Mouse (Mus musculus) MEL (cell line): Measurements from ENCODE around the gene Mtch2. TPM values are rescaled to one million over a fixed set of nuclear protein-coding genes. Genes with fewer than 3 reads are reported as not detected.

Source experiments
- DNase-seq: peaks from one replicate; pipeline ENCODE4 v3.0.0; 2011; ENCODE audit warnings: low read depth, low spot score
- H3K27ac ChIP-seq: 2 replicates; pipeline ENCODE4 v1.5.1; 2012; ENCODE audit warnings: low read depth, mild to moderate bottlenecking, control low read depth, low read length, moderate library complexity; ENCODE audit not compliant: control insufficient read depth
- H3K27me3 ChIP-seq, 2 experiments: fragments of 150-350 bp in 1 of 2; sonication (generic) in 1 of 2; 2 replicates each; pipeline ENCODE4 v1.6.1; 2012; ENCODE audit warnings: low read length in 2 of 2, mild to moderate bottlenecking in 2 of 2, improper control_type of control experiment in 1 of 2, moderate library complexity in 1 of 2; ENCODE audit not compliant: insufficient read depth in 2 of 2, control insufficient read depth in 1 of 2
- H3K36me3 ChIP-seq, 2 experiments: 2 replicates each; pipeline ENCODE4 v1.6.1; 2012 to 2014; ENCODE audit warnings: low read length in 2 of 2, improper control_type of control experiment in 1 of 2, inconsistent platforms in 1 of 2, mild to moderate bottlenecking in 1 of 2; ENCODE audit not compliant: insufficient read depth in 2 of 2, control insufficient read depth in 1 of 2
- H3K4me1 ChIP-seq, 2 experiments: fragments of 150-350 bp in 1 of 2; sonication (generic) in 1 of 2; 2 replicates each; pipeline ENCODE4 v1.6.1; 2012; ENCODE audit warnings: low read length in 2 of 2, improper control_type of control experiment in 1 of 2, mild to moderate bottlenecking in 1 of 2; ENCODE audit not compliant: insufficient read depth in 2 of 2, control insufficient read depth in 1 of 2
- H3K4me3 ChIP-seq, 2 experiments: fragments of 150-350 bp in 1 of 2; sonication (generic) in 1 of 2; 2 replicates each; pipeline ENCODE4 v1.5.1; 2012; ENCODE audit warnings: low read depth in 2 of 2, low read length in 2 of 2, mild to moderate bottlenecking in 2 of 2, moderate library complexity in 2 of 2, control low read depth in 1 of 2, improper control_type of control experiment in 1 of 2; ENCODE audit not compliant: control insufficient read depth in 1 of 2, insufficient read depth in 1 of 2
- H3K79me2 ChIP-seq: 2 replicates; pipeline ENCODE4 v1.6.1; 2012; ENCODE audit warnings: mild to moderate bottlenecking, low read length, moderate library complexity; ENCODE audit not compliant: control insufficient read depth, poor library complexity, insufficient read depth
- H3K9ac ChIP-seq: 2 replicates; pipeline ENCODE4 v1.6.1; 2012; ENCODE audit warnings: low read depth, mild to moderate bottlenecking, control low read depth, low read length, moderate library complexity; ENCODE audit not compliant: control insufficient read depth, poor library complexity, severe bottlenecking
- H3K9me3 ChIP-seq: fragments of 150-350 bp; sonication (generic); replicated peaks from 2 replicates; pipeline ENCODE4 v1.6.1; 2012; ENCODE audit warnings: mild to moderate bottlenecking, low read length, improper control_type of control experiment, moderate library complexity; ENCODE audit not compliant: insufficient read depth
- CHD1 ChIP-seq: IDR thresholded peaks from 2 replicates; pipeline ENCODE4 v1.6.1; 2012; ENCODE audit warnings: low read depth, mild to moderate bottlenecking, inconsistent platforms, low read length, improper control_type of control experiment
- CHD2 ChIP-seq: IDR thresholded peaks from 2 replicates; pipeline ENCODE4 v1.6.1; 2011; ENCODE audit warnings: low read length, improper control_type of control experiment
- EP300 ChIP-seq, 2 experiments: IDR thresholded peaks; 2 replicates each; pipeline ENCODE4 v1.6.1; 2011; ENCODE audit warnings: improper control_type of control experiment in 2 of 2, low read length in 2 of 2, low read depth in 1 of 2, mild to moderate bottlenecking in 1 of 2
- ETS1 ChIP-seq: IDR thresholded peaks from 2 replicates; pipeline ENCODE4 v1.6.1; 2012; ENCODE audit warnings: low read depth, mild to moderate bottlenecking, inconsistent platforms, low read length, improper control_type of control experiment, moderate library complexity
- JUND ChIP-seq: IDR thresholded peaks from 2 replicates; pipeline ENCODE4 v1.6.1; 2011; ENCODE audit warnings: low read depth, mild to moderate bottlenecking, improper control_type of control experiment, low read length
- KAT2A ChIP-seq: conservative IDR thresholded peaks from 2 replicates; pipeline ENCODE4 v1.6.1; 2012; ENCODE audit warnings: low read depth, low read length, improper control_type of control experiment, inconsistent platforms
- MAFK ChIP-seq: IDR thresholded peaks from 2 replicates; pipeline ENCODE4 v1.6.1; 2011; ENCODE audit warnings: low read depth, mild to moderate bottlenecking, low read length, improper control_type of control experiment, borderline replicate concordance
- MAZ ChIP-seq: IDR thresholded peaks from 2 replicates; pipeline ENCODE4 v1.6.1; 2012; ENCODE audit warnings: low read depth, mild to moderate bottlenecking, inconsistent platforms, low read length, improper control_type of control experiment
- MYB ChIP-seq: IDR thresholded peaks from 2 replicates; pipeline ENCODE4 v1.6.1; 2011; ENCODE audit warnings: mild to moderate bottlenecking, low read depth, low read length, improper control_type of control experiment
- MYC ChIP-seq: IDR thresholded peaks from 2 replicates; pipeline ENCODE4 v1.6.1; 2011; ENCODE audit warnings: low read depth, mild to moderate bottlenecking, low read length, improper control_type of control experiment, moderate library complexity
- POLR2AphosphoS2 ChIP-seq: IDR thresholded peaks from 2 replicates; pipeline ENCODE4 v1.6.1; 2011; ENCODE audit warnings: low read length, improper control_type of control experiment
- RAD21 ChIP-seq: IDR thresholded peaks from 2 replicates; pipeline ENCODE4 v1.6.1; 2011; ENCODE audit warnings: mild to moderate bottlenecking, low read depth, low read length, improper control_type of control experiment
- TCF12 ChIP-seq: IDR thresholded peaks from 2 replicates; pipeline ENCODE4 v1.6.1; 2014; ENCODE audit warnings: low read depth, mild to moderate bottlenecking, inconsistent platforms, low read length, improper control_type of control experiment, moderate library complexity
- USF1 ChIP-seq: IDR thresholded peaks from 2 replicates; pipeline ENCODE4 v1.6.1; 2014; ENCODE audit warnings: low read depth, mild to moderate bottlenecking, inconsistent platforms, low read length, improper control_type of control experiment, moderate library complexity
- ZNF384 ChIP-seq: IDR thresholded peaks from 2 replicates; pipeline ENCODE4 v1.6.1; 2012; ENCODE audit warnings: low read depth, mild to moderate bottlenecking, inconsistent platforms, low read length, improper control_type of control experiment
- polyA plus RNA-seq, 2 experiments: library from polyadenylated mRNA; stranded (reverse) in 1 of 2; unstranded in 1 of 2; fragments of >175 nt in 1 of 2; fragments of >200 nt in 1 of 2; gene quantifications; 2 replicates each; pipeline versions ENCODE4 v1.2.1 to v1.2.4; 2012; ENCODE audit warnings: low replicate concordance in 2 of 2, low read depth in 1 of 2; ENCODE audit not compliant: insufficient read length in 2 of 2, insufficient read depth in 1 of 2, missing spikeins in 1 of 2
- total RNA-seq: library from RNA; depleted of rRNA; stranded (reverse); fragments of 300-350 nt; gene quantifications from 2 replicates; pipeline ENCODE4 v1.2.3, GENCODE M21; 2012

Mtch2 gene
- total and polyA plus RNA-seq, 3 experiments: 85.7 to 167 TPM; not detected in 1

DNA sequence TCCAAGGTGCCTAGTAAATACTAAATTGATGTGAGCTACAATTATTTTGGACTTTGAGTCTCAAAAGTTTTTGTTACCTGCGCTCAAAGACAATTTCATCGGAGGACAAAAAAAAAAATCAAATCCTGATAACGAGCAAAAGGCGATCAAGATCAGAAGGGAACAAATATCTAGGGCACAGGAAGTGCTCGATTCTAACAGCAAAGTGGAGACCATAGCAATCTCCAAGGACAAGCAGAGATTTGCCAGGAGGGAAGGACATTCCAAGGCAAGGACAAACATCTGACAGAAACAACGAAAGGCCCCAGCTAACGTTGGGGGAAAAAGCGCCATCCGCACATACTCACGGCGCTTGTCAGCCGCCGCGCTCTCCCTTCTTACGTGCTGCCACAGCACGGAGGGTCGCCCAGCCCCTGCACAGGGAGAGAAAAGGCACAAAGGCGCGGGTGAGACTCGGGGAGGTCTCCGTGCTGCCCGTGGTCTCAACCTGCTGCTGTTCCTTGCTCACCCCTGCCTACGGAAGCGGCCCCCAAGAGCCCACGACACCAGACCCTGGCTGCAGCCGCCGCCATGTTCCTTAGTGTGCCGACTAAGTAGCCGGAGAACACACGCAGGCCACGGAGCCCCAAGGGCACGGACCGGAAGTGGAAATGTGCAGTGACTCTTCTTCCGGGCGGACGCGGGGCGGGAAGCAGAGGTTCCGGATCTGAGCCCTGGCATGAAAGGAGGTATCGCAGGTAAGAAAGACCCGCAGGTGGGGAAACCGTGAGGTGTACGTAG is 57.3 kb downstream of the Mtch2 start, which contains the start of the genes Kbtbd4 and Ndufs3 (continued):
- peak; percentile 41; the same call in 1 of the 2 replicates for TF ChIP-seq USF1
- TF ChIP-seq CHD2: no peak
- peak; percentile 67; the same call in 1 of the 2 replicates for TF ChIP-seq KAT2A
- TF ChIP-seq JUND: no peak

DNA sequence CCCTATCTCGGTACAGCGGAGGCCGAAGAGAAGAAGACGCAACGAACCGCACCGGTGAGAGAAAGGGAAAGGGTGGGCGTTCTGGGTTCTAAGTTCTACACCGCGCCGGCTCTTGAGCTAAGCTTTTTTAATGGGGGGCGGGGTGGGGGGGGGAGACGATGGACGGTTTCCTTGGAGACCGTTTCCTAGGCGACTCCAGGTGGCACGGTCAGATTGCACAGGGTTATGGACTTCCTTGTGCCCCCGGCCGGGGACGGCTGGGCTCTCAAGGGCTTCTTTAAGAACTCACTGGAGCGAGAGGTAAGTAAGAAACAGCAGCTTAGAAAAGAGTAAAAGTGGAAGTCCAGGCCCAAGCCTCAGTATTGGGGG is 57.9 kb downstream of the Mtch2 start:
- no peaks in the 10 kb centered on the region for H3K9me3 ChIP-seq
- peak overlapping the region; percentile 79 for H3K9ac ChIP-seq
- DNase-seq: no peak
- H3K4me3 ChIP-seq: peak overlapping the region; percentile 74 to 91
- peak overlapping the region; percentile 41; the same call in 1 of the 2 replicates for H3K27ac ChIP-seq
- peaks cover 0 to 8% of the 10 kb centered on the region in 2 experiments; a peak in 2 of 4 replicates for H3K4me1 ChIP-seq
- TF ChIP-seq MYC: 0 out of 2 replicates have a peak, but pooled peaks have one; percentile 24
- TF ChIP-seq KAT2A: no peak
- H3K27me3 ChIP-seq: no peaks in the 10 kb centered on the region
- H3K36me3 ChIP-seq: peaks cover 5 to 16% of the 10 kb centered on the region in 2 experiments
- H3K79me2 ChIP-seq: peaks cover 19% of the 10 kb centered on the region

DNA sequence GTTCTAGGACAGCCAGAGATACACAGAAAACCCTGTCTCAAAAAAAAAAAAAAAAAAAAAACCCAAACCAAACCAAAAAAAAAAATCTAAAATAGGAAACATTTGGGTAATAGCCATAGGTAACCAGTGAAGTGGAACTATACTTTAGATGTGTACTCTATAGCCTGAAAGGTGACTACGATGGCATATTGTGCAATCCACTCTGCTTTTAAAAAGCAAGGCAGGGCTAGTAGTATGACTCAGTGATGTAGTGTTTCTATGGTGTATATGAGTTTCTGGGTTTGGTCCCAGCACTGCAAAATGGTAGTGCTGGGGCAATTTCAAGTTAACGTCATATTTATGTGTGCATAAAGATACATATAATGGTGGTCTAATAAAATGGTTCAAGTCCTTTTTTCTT is 59.8 kb downstream of the Mtch2 start:
- Histone ChIP-seq H3K27ac (no peak overlapping the region), H3K9me3 (no peaks in the 10 kb centered on the region), H3K79me2 (peaks cover 19% of the 10 kb centered on the region), H3K4me1 (peaks cover 0 to 8% of the 10 kb centered on the region in 2 experiments; a peak in 2 of 4 replicates), H3K4me3 (no peak overlapping the region), H3K36me3 (peaks cover 8 to 16% of the 10 kb centered on the region in 2 experiments), H3K27me3 (no peaks in the 10 kb centered on the region), H3K9ac (no peak overlapping the region)
- no peak for DNase-seq
- TF ChIP-seq USF1 (no peak), ZNF384 (peak; percentile 47; the same call in 1 of the 2 replicates)

DNA sequence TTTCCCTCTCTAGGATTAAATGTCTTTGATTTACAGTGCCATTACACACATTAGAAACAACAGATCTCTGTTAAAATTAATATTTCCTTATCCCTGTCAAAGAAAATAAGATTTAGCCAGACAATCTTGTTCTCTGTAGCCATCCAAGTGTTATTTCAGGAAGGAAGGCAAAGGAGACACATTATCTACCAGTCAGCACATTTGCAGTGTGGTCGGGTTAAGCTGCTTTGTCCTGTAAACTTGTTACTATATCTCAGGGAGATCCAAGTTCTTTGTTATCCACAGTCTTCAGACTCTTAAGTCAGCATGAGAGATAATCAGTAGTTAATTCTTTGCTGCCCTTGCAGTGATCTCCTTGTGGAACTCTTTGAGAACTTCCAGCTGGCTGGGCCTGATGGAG is 63.9 kb downstream of the Mtch2 start:
- H3K79me2 ChIP-seq: peaks cover 8% of the 10 kb centered on the region
- no peak overlapping the region for H3K27ac ChIP-seq
- H3K36me3 ChIP-seq: peaks cover 6 to 7% of the 10 kb centered on the region in 2 experiments
- no peak overlapping the region for H3K9ac ChIP-seq
- H3K9me3 ChIP-seq: no peaks in the 10 kb centered on the region
- DNase-seq: no peak
- no peaks in the 10 kb centered on the region for H3K27me3 ChIP-seq
- no peaks in the 10 kb centered on the region; a peak in 2 of 4 replicates for H3K4me1 ChIP-seq
- H3K4me3 ChIP-seq: no peak overlapping the region
- no peak for TF ChIP-seq RAD21
- 0 out of 2 replicates have a peak, but pooled peaks have one; percentile 9 for TF ChIP-seq MAFK
- TF ChIP-seq POLR2AphosphoS2: peak; percentile 54
- TF ChIP-seq TCF12: peak; percentile 19; the same call in 1 of the 2 replicates
- peak in 1 of 2 experiments; percentile 17; a peak in 1 of 4 replicates for TF ChIP-seq EP300 (IDR thresholded peaks at IDR 0.05; ENCODE audit: low read depth in 1 of 2, low read length in 2 of 2)
- TF ChIP-seq ETS1: no peak
- no peak for TF ChIP-seq JUND
- no peak for TF ChIP-seq MYB
- TF ChIP-seq CHD1: no peak
- TF ChIP-seq MAZ: no peak
